Mouse (Mus musculus) MEL (cell line): ENCODE data around the gene Tex19.2. TPM values are rescaled to one million over a fixed set of nuclear protein-coding genes. Genes with fewer than 3 reads are reported as not detected.

Experiments used
- DNase-seq: peaks from one replicate; pipeline ENCODE4 v3.0.0; 2011; ENCODE audit warnings: low read depth, low spot score
- H3K27ac ChIP-seq: 2 replicates; pipeline ENCODE4 v1.5.1; 2012; ENCODE audit warnings: low read depth, mild to moderate bottlenecking, control low read depth, low read length, moderate library complexity; ENCODE audit not compliant: control insufficient read depth
- H3K27me3 ChIP-seq, 2 experiments: fragments of 150-350 bp in 1 of 2; sonication (generic) in 1 of 2; 2 replicates each; pipeline ENCODE4 v1.6.1; 2012; ENCODE audit warnings: low read length in 2 of 2, mild to moderate bottlenecking in 2 of 2, improper control_type of control experiment in 1 of 2, moderate library complexity in 1 of 2; ENCODE audit not compliant: insufficient read depth in 2 of 2, control insufficient read depth in 1 of 2
- H3K36me3 ChIP-seq, 2 experiments: 2 replicates each; pipeline ENCODE4 v1.6.1; 2012 to 2014; ENCODE audit warnings: low read length in 2 of 2, improper control_type of control experiment in 1 of 2, inconsistent platforms in 1 of 2, mild to moderate bottlenecking in 1 of 2; ENCODE audit not compliant: insufficient read depth in 2 of 2, control insufficient read depth in 1 of 2
- H3K4me1 ChIP-seq, 2 experiments: fragments of 150-350 bp in 1 of 2; sonication (generic) in 1 of 2; 2 replicates each; pipeline ENCODE4 v1.6.1; 2012; ENCODE audit warnings: low read length in 2 of 2, improper control_type of control experiment in 1 of 2, mild to moderate bottlenecking in 1 of 2; ENCODE audit not compliant: insufficient read depth in 2 of 2, control insufficient read depth in 1 of 2
- H3K4me3 ChIP-seq, 2 experiments: fragments of 150-350 bp in 1 of 2; sonication (generic) in 1 of 2; 2 replicates each; pipeline ENCODE4 v1.5.1; 2012; ENCODE audit warnings: low read depth in 2 of 2, low read length in 2 of 2, mild to moderate bottlenecking in 2 of 2, moderate library complexity in 2 of 2, control low read depth in 1 of 2, improper control_type of control experiment in 1 of 2; ENCODE audit not compliant: control insufficient read depth in 1 of 2, insufficient read depth in 1 of 2
- H3K79me2 ChIP-seq: 2 replicates; pipeline ENCODE4 v1.6.1; 2012; ENCODE audit warnings: mild to moderate bottlenecking, low read length, moderate library complexity; ENCODE audit not compliant: control insufficient read depth, poor library complexity, insufficient read depth
- H3K9ac ChIP-seq: 2 replicates; pipeline ENCODE4 v1.6.1; 2012; ENCODE audit warnings: low read depth, mild to moderate bottlenecking, control low read depth, low read length, moderate library complexity; ENCODE audit not compliant: control insufficient read depth, poor library complexity, severe bottlenecking
- H3K9me3 ChIP-seq: fragments of 150-350 bp; sonication (generic); replicated peaks from 2 replicates; pipeline ENCODE4 v1.6.1; 2012; ENCODE audit warnings: mild to moderate bottlenecking, low read length, improper control_type of control experiment, moderate library complexity; ENCODE audit not compliant: insufficient read depth
- BHLHE40 ChIP-seq: IDR thresholded peaks from 2 replicates; pipeline ENCODE4 v1.6.1; 2012; ENCODE audit warnings: low read depth, mild to moderate bottlenecking, inconsistent platforms, low read length, improper control_type of control experiment, borderline replicate concordance
- CHD1 ChIP-seq: IDR thresholded peaks from 2 replicates; pipeline ENCODE4 v1.6.1; 2012; ENCODE audit warnings: low read depth, mild to moderate bottlenecking, inconsistent platforms, low read length, improper control_type of control experiment
- CHD2 ChIP-seq: IDR thresholded peaks from 2 replicates; pipeline ENCODE4 v1.6.1; 2011; ENCODE audit warnings: low read length, improper control_type of control experiment
- E2F4 ChIP-seq: IDR thresholded peaks from 2 replicates; pipeline ENCODE4 v1.6.1; 2011; ENCODE audit warnings: low read depth, low read length, improper control_type of control experiment, borderline replicate concordance
- EP300 ChIP-seq, 2 experiments: IDR thresholded peaks; 2 replicates each; pipeline ENCODE4 v1.6.1; 2011; ENCODE audit warnings: improper control_type of control experiment in 2 of 2, low read length in 2 of 2, low read depth in 1 of 2, mild to moderate bottlenecking in 1 of 2
- ETS1 ChIP-seq: IDR thresholded peaks from 2 replicates; pipeline ENCODE4 v1.6.1; 2012; ENCODE audit warnings: low read depth, mild to moderate bottlenecking, inconsistent platforms, low read length, improper control_type of control experiment, moderate library complexity
- JUND ChIP-seq: IDR thresholded peaks from 2 replicates; pipeline ENCODE4 v1.6.1; 2011; ENCODE audit warnings: low read depth, mild to moderate bottlenecking, improper control_type of control experiment, low read length
- MAX ChIP-seq: IDR thresholded peaks from 2 replicates; pipeline ENCODE4 v1.6.1; 2011; ENCODE audit warnings: low read length, improper control_type of control experiment
- MAZ ChIP-seq: IDR thresholded peaks from 2 replicates; pipeline ENCODE4 v1.6.1; 2012; ENCODE audit warnings: low read depth, mild to moderate bottlenecking, inconsistent platforms, low read length, improper control_type of control experiment
- MEF2A ChIP-seq: IDR thresholded peaks from 2 replicates; pipeline ENCODE4 v1.6.1; 2014; ENCODE audit warnings: low read depth, mild to moderate bottlenecking, inconsistent platforms, low read length, improper control_type of control experiment; ENCODE audit not compliant: poor library complexity, insufficient replicate concordance, severe bottlenecking; ENCODE audit errors: extremely low read depth
- MYB ChIP-seq: IDR thresholded peaks from 2 replicates; pipeline ENCODE4 v1.6.1; 2011; ENCODE audit warnings: mild to moderate bottlenecking, low read depth, low read length, improper control_type of control experiment
- NELFE ChIP-seq: IDR thresholded peaks from 2 replicates; pipeline ENCODE4 v1.6.1; 2011; ENCODE audit warnings: low read depth, low read length, improper control_type of control experiment
- NRF1 ChIP-seq: IDR thresholded peaks from 2 replicates; pipeline ENCODE4 v1.6.1; 2014; ENCODE audit warnings: low read depth, mild to moderate bottlenecking, inconsistent platforms, low read length, improper control_type of control experiment, moderate library complexity; ENCODE audit not compliant: poor library complexity, insufficient read depth, severe bottlenecking
- POLR2A ChIP-seq, 2 experiments: IDR thresholded peaks; 2 replicates each; pipeline ENCODE4 v1.6.1; 2011 to 2012; ENCODE audit warnings: low read length in 2 of 2, mild to moderate bottlenecking in 2 of 2, control low read depth in 1 of 2, improper control_type of control experiment in 1 of 2, low read depth in 1 of 2, moderate library complexity in 1 of 2; ENCODE audit not compliant: control insufficient read depth in 1 of 2, insufficient read depth in 1 of 2, poor library complexity in 1 of 2
- POLR2AphosphoS2 ChIP-seq: IDR thresholded peaks from 2 replicates; pipeline ENCODE4 v1.6.1; 2011; ENCODE audit warnings: low read length, improper control_type of control experiment
- POLR2AphosphoS5 ChIP-seq: IDR thresholded peaks from 2 replicates; pipeline ENCODE4 v1.6.1; 2012; ENCODE audit warnings: low read depth, borderline replicate concordance, mild to moderate bottlenecking, inconsistent platforms, low read length, moderate library complexity, mixed read lengths
- RCOR1 ChIP-seq: IDR thresholded peaks from 2 replicates; pipeline ENCODE4 v1.6.1; 2012; ENCODE audit warnings: low read depth, mild to moderate bottlenecking, inconsistent platforms, low read length, improper control_type of control experiment
- TBP ChIP-seq: IDR thresholded peaks from 2 replicates; pipeline ENCODE4 v1.8.0; 2011; ENCODE audit warnings: low read depth, low read length, improper control_type of control experiment
- UBTF ChIP-seq: IDR thresholded peaks from 2 replicates; pipeline ENCODE4 v1.6.1; 2012; ENCODE audit warnings: low read depth, mild to moderate bottlenecking, inconsistent platforms, low read length, improper control_type of control experiment, moderate library complexity, borderline replicate concordance; ENCODE audit not compliant: insufficient read depth
- ZC3H11A ChIP-seq: IDR thresholded peaks from 2 replicates; pipeline ENCODE4 v1.6.1; 2012; ENCODE audit warnings: low read depth, mild to moderate bottlenecking, inconsistent platforms, low read length, improper control_type of control experiment
- ZKSCAN1 ChIP-seq: IDR thresholded peaks from 2 replicates; pipeline ENCODE4 v1.6.1; 2012; ENCODE audit warnings: low read depth, mild to moderate bottlenecking, inconsistent platforms, low read length, improper control_type of control experiment, moderate library complexity
- ZNF384 ChIP-seq: IDR thresholded peaks from 2 replicates; pipeline ENCODE4 v1.6.1; 2012; ENCODE audit warnings: low read depth, mild to moderate bottlenecking, inconsistent platforms, low read length, improper control_type of control experiment
- polyA plus RNA-seq, 2 experiments: library from polyadenylated mRNA; stranded (reverse) in 1 of 2; unstranded in 1 of 2; fragments of >175 nt in 1 of 2; fragments of >200 nt in 1 of 2; gene quantifications; 2 replicates each; pipeline versions ENCODE4 v1.2.1 to v1.2.4; 2012; ENCODE audit warnings: low replicate concordance in 2 of 2, low read depth in 1 of 2; ENCODE audit not compliant: insufficient read length in 2 of 2, insufficient read depth in 1 of 2, missing spikeins in 1 of 2
- total RNA-seq: library from RNA; depleted of rRNA; stranded (reverse); fragments of 300-350 nt; gene quantifications from 2 replicates; pipeline ENCODE4 v1.2.3, GENCODE M21; 2012

Tex19.2 gene
- total and polyA plus RNA-seq, 3 experiments, result 34.5 to 45.7 TPM; not detected in 1

- Histone ChIP-seq H3K27me3 (peaks cover 0 to 3% of the 10 kb centered on the region in 2 experiments; a peak in 2 of 4 replicates), H3K4me3 (no peak overlapping the region), H3K4me1 (peaks cover 7 to 25% of the 10 kb centered on the region in 2 experiments), H3K27ac (no peak overlapping the region), H3K9me3 (no peaks in the 10 kb centered on the region), H3K79me2 (no peaks in the 10 kb centered on the region), H3K9ac (no peak overlapping the region), H3K36me3 (peaks cover 0 to 17% of the 10 kb centered on the region in 2 experiments; a peak in 2 of 4 replicates)
- TF ChIP-seq MEF2A, result no peak
- TF ChIP-seq CHD2, result no peak
- no peak for TF ChIP-seq JUND
- no peak for TF ChIP-seq ZC3H11A
- TF ChIP-seq POLR2AphosphoS2, result no peak
- no peak for TF ChIP-seq NRF1
- no peak for DNase-seq
These were observed 18.7 kb downstream of the Tex19.2 start for GRCm38 (mm10) chr11:121099762-121100161.

DNA sequence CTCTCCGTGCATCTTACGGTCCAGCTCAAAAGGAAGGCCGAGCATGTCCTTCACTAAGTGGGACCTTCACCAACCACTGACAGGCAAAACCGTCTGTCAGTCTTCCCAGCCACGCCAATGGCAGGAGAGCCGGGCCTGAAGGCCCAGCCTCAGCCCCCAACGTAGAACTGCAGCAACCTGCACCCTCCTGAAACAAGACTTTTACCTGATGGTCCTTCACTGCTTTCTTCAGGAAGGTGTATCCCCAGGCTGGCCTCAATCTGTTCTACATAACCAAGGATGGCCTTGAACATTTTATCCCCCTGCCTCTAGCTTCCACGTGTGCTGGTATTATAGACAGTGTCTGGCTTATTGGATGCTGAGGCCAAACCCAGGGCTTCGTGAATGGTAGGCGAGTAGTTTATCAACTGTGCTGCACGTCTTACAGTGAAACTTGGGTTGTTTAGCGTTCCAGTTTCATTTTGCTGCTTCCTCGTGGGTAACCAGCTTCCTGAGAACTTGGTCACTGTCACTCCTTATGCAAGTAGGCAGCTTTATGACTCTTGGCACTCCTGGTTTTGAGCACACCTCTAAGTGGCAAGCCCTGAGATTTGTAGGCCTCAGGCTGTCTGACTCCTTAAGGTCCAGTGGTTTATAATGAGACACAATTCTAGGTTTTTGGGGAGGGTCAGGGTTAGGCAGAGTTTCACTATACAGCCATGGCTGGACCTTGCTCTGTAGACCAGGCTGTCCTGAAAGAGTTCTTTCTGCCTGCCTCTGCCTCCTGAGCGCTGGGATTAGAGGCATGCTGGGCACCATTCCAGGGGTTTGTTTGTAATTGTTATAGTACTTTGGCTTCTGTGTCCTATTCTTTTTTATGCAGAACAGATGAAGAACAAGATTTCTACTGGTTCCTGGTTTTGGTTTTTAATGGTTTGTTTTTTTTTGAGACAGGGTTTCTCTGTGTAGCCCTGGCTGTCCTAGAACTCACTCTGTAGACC is 25.6 kb downstream of the Tex19.2 start:
- no peak overlapping the region for H3K9ac ChIP-seq
- H3K27ac ChIP-seq, result no peak overlapping the region
- no peaks in the 10 kb centered on the region for H3K79me2 ChIP-seq
- H3K9me3 ChIP-seq, result no peaks in the 10 kb centered on the region
- no peaks in the 10 kb centered on the region for H3K36me3 ChIP-seq
- no peak overlapping the region for H3K4me3 ChIP-seq
- H3K27me3 ChIP-seq, result peaks cover 0 to 1% of the 10 kb centered on the region in 2 experiments; a peak in 1 of 4 replicates
- DNase-seq, result no peak
- no peaks in the 10 kb centered on the region for H3K4me1 ChIP-seq
- TF ChIP-seq NELFE (no peak), ZNF384 (no peak), BHLHE40 (no peak), JUND (no peak)
- TF ChIP-seq, all 39 proteins: peak for 0

DNA sequence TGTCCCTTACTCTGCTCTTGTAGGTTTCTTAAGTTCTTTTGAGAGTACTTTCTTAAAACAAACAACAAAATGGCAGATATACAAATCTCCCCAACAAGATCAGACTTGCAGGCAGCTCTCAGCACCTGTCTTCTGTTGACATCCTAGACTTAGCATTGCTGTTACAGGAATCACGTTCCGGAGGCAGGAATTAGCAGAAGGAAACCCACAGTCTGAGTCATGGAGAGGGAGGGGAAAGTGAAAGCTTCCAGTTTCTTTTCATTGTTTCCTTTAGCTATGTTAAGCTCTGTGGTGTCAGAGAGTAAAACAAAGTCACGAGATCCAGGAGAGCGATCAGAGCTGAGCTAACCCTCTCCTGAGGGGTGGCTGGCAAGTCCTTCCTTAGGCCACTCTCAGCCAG is 27.5 kb downstream of the Tex19.2 start:
- no peak overlapping the region for H3K9ac ChIP-seq
- H3K9me3 ChIP-seq, result no peaks in the 10 kb centered on the region
- no peak overlapping the region for H3K4me3 ChIP-seq
- H3K27me3 ChIP-seq, result peaks cover 0 to 1% of the 10 kb centered on the region in 2 experiments; a peak in 2 of 4 replicates
- H3K27ac ChIP-seq, result no peak overlapping the region
- TF ChIP-seq MYB, result no peak
- no peak for TF ChIP-seq ZC3H11A
- no peak for TF ChIP-seq MAZ
- no peak for TF ChIP-seq NELFE
- no peak for TF ChIP-seq POLR2AphosphoS5
- no peak for TF ChIP-seq CHD2
- no peak for TF ChIP-seq E2F4
- TF ChIP-seq ETS1, result no peak
- no peak for TF ChIP-seq RCOR1
- no peak for TF ChIP-seq EP300 (IDR thresholded peaks at IDR 0.05; ENCODE audit: low read depth in 1 of 2, low read length in 2 of 2)
- TF ChIP-seq ZKSCAN1, result no peak
- no peak for TF ChIP-seq MAX
- no peak for TF ChIP-seq UBTF
- no peak for TF ChIP-seq POLR2A (IDR thresholded peaks at IDR 0.05; ENCODE audit: control insufficient read depth in 1 of 2, insufficient read depth in 1 of 2, low read depth in 1 of 2, low read length in 2 of 2, poor library complexity in 1 of 2)
- TF ChIP-seq CHD1, result no peak
- TF ChIP-seq TBP, result no peak
- no peaks in the 10 kb centered on the region for H3K36me3 ChIP-seq
- H3K79me2 ChIP-seq, result no peaks in the 10 kb centered on the region
- H3K4me1 ChIP-seq, result no peaks in the 10 kb centered on the region
- DNase-seq, result no peak
